Mouse (Mus musculus): ENCODE results near the gene Cypt1. TPM values are rescaled to one million over a fixed set of nuclear protein-coding genes. Genes with fewer than 3 reads are reported as not detected.

Cypt1 gene
- not detected in 2 replicates for polyA plus RNA-seq (2015; fragmentation: Nextera tagmentation; extraction: Ambion mirVana)

GRCm38 (mm10) chrX:16522569-16522968, at the start of gene Cypt1:
TSS of gene Cypt1 (plus strand) at chrX:16522869.
- H3K9me3 ChIP-seq, result no peaks in the 10 kb centered on the region
- no peak for ATAC-seq
- H3K4me2 ChIP-seq (replicated peaks), result no peak within 1 kb of the TSS
- H3K4me1 ChIP-seq (replicated peaks), result no peaks in the 10 kb centered on the region
- no peak within 1 kb of the TSS for H3K4me3 ChIP-seq (replicated peaks)
- H3K27me3 ChIP-seq, result no peaks in the 10 kb centered on the region
- H3K9ac ChIP-seq (replicated peaks), result no peak within 1 kb of the TSS
- no peaks in the 10 kb centered on the region for H3K36me3 ChIP-seq
- H3K27ac ChIP-seq, result no peak within 1 kb of the TSS
- WGBS, result 93% methylated on average over 3 of the region's 3 CpGs

- Histone ChIP-seq H3K9me3 (no peaks in the 10 kb centered on the region), H3K4me2 (replicated peaks) (no peak overlapping the region), H3K27ac (no peak overlapping the region), H3K9ac (replicated peaks) (no peak overlapping the region), H3K4me1 (replicated peaks) (no peaks in the 10 kb centered on the region), H3K36me3 (no peaks in the 10 kb centered on the region), H3K4me3 (replicated peaks) (no peak overlapping the region), H3K27me3 (no peaks in the 10 kb centered on the region)
- no peak for ATAC-seq
Observed at GRCm38 (mm10) chrX:16546806-16547205, 24.1 kb downstream of the Cypt1 start.

GRCm38 (mm10) chrX:16557061-16557460, 34.4 kb downstream of the Cypt1 start:
- no peak for ATAC-seq
- no peaks in the 10 kb centered on the region for H3K9me3 ChIP-seq
- H3K4me1 ChIP-seq (replicated peaks), result no peaks in the 10 kb centered on the region
- no peak overlapping the region for H3K4me3 ChIP-seq (replicated peaks)
- H3K9ac ChIP-seq (replicated peaks), result no peak overlapping the region
- H3K36me3 ChIP-seq, result no peaks in the 10 kb centered on the region
- no peaks in the 10 kb centered on the region for H3K27me3 ChIP-seq
- H3K27ac ChIP-seq, result no peak overlapping the region
- WGBS, result 70% methylated on average over 1 of the region's 1 CpGs
- H3K4me2 ChIP-seq (replicated peaks), result no peak overlapping the region

- Histone ChIP-seq H3K4me2 (replicated peaks) (no peak overlapping the region), H3K4me1 (replicated peaks) (no peaks in the 10 kb centered on the region), H3K27ac (no peak overlapping the region), H3K4me3 (replicated peaks) (no peak overlapping the region), H3K9me3 (no peaks in the 10 kb centered on the region), H3K9ac (replicated peaks) (no peak overlapping the region), H3K36me3 (no peaks in the 10 kb centered on the region), H3K27me3 (no peaks in the 10 kb centered on the region)
- ATAC-seq, result no peak
Observed at GRCm38 (mm10) chrX:16558501-16558900, 35.8 kb downstream of the Cypt1 start.

Other genes starting within 250 kb of the Cypt1 start
- gene Maoa, start 96.8 kb downstream of the Cypt1 start, polyA plus RNA-seq (2015; fragmentation: Nextera tagmentation; extraction: Ambion mirVana), result 12.7 and 15.0 TPM in 2 replicates

Measured in midbrain, embryonic 13.5 days (tissue).